Mouse (Mus musculus): ENCODE results near the gene Pde3b. TPM values are rescaled to one million over a fixed set of nuclear protein-coding genes. Genes with fewer than 3 reads are reported as not detected.

Pde3b gene
- polyA plus RNA-seq, 1 experiment = 4.1 TPM

GRCm38 (mm10) chr7:114492540-114492939, 77.5 kb downstream of the Pde3b start:
- no peak for DNase-seq (ENCODE audit: low read depth in 1 of 2, low spot score in 2 of 2)
- Histone ChIP-seq H3K36me3 (ENCODE audit: control insufficient read depth, insufficient read depth, low read length) (no peaks in the 10 kb centered on the region), H3K27ac (ENCODE audit: insufficient read depth, low read length) (no peak overlapping the region), H3K4me3 (ENCODE audit: extremely low read depth, insufficient read depth, insufficient read length) (no peak overlapping the region), H3K27me3 (ENCODE audit: control insufficient read depth, insufficient read depth, low read length) (no peaks in the 10 kb centered on the region), H3K4me1 (ENCODE audit: control insufficient read depth, insufficient read depth, insufficient read length) (no peaks in the 10 kb centered on the region)
- TF ChIP-seq POLR2A (IDR thresholded peaks at IDR 0.05; ENCODE audit: low read depth, low read length) (no peak), CTCF (IDR thresholded peaks at IDR 0.05; ENCODE audit: extremely low read depth, insufficient read depth, insufficient read length, insufficient replicate concordance) (no peak)

GRCm38 (mm10) chr7:114494033-114494432, 79.0 kb downstream of the Pde3b start:
- 61% methylated on average over 5 of the region's 5 CpGs for WGBS
- no peak for TF ChIP-seq POLR2A (IDR thresholded peaks at IDR 0.05; ENCODE audit: low read depth, low read length)
- TF ChIP-seq CTCF (IDR thresholded peaks at IDR 0.05; ENCODE audit: extremely low read depth, insufficient read depth, insufficient read length, insufficient replicate concordance) = peak; percentile 30; the same call in 1 of the 2 replicates
- Histone ChIP-seq H3K27me3 (ENCODE audit: control insufficient read depth, insufficient read depth, low read length) (no peaks in the 10 kb centered on the region), H3K4me1 (ENCODE audit: control insufficient read depth, insufficient read depth, insufficient read length) (no peaks in the 10 kb centered on the region), H3K4me3 (ENCODE audit: extremely low read depth, insufficient read depth, insufficient read length) (no peak overlapping the region), H3K36me3 (ENCODE audit: control insufficient read depth, insufficient read depth, low read length) (no peaks in the 10 kb centered on the region), H3K27ac (ENCODE audit: insufficient read depth, low read length) (no peak overlapping the region)
- no peak for DNase-seq (ENCODE audit: low read depth in 1 of 2, low spot score in 2 of 2)

GRCm38 (mm10) chr7:114499293-114499692, 84.2 kb downstream of the Pde3b start:
- DNase-seq (ENCODE audit: low read depth in 1 of 2, low spot score in 2 of 2) = no peak
- Histone ChIP-seq H3K27ac (ENCODE audit: insufficient read depth, low read length) (no peak overlapping the region), H3K4me1 (ENCODE audit: control insufficient read depth, insufficient read depth, insufficient read length) (no peaks in the 10 kb centered on the region), H3K4me3 (ENCODE audit: extremely low read depth, insufficient read depth, insufficient read length) (no peak overlapping the region), H3K36me3 (ENCODE audit: control insufficient read depth, insufficient read depth, low read length) (no peaks in the 10 kb centered on the region), H3K27me3 (ENCODE audit: control insufficient read depth, insufficient read depth, low read length) (no peaks in the 10 kb centered on the region)
- TF ChIP-seq CTCF (IDR thresholded peaks at IDR 0.05; ENCODE audit: extremely low read depth, insufficient read depth, insufficient read length, insufficient replicate concordance) (no peak), POLR2A (IDR thresholded peaks at IDR 0.05; ENCODE audit: low read depth, low read length) (no peak)
- WGBS = 82% methylated on average over 1 of the region's 1 CpGs

GRCm38 (mm10) chr7:114508879-114509278, 93.8 kb downstream of the Pde3b start:
- 79% methylated on average over 2 of the region's 2 CpGs for WGBS

GRCm38 (mm10) chr7:114520122-114520521, 105.0 kb downstream of the Pde3b start:
- TF ChIP-seq CTCF (IDR thresholded peaks at IDR 0.05; ENCODE audit: extremely low read depth, insufficient read depth, insufficient read length, insufficient replicate concordance) (no peak), POLR2A (IDR thresholded peaks at IDR 0.05; ENCODE audit: low read depth, low read length) (no peak)

More at GRCm38 (mm10) chr7:114508879-114509278, 93.8 kb downstream of the Pde3b start:
- no peak for DNase-seq (ENCODE audit: low read depth in 1 of 2, low spot score in 2 of 2)
- H3K4me1 ChIP-seq (ENCODE audit: control insufficient read depth, insufficient read depth, insufficient read length) = no peaks in the 10 kb centered on the region
- peaks cover 4% of the 10 kb centered on the region; the same call in 1 of the 2 replicates for H3K36me3 ChIP-seq (ENCODE audit: control insufficient read depth, insufficient read depth, low read length)
- no peaks in the 10 kb centered on the region for H3K27me3 ChIP-seq (ENCODE audit: control insufficient read depth, insufficient read depth, low read length)
- TF ChIP-seq POLR2A (IDR thresholded peaks at IDR 0.05; ENCODE audit: low read depth, low read length) = no peak
- TF ChIP-seq CTCF (IDR thresholded peaks at IDR 0.05; ENCODE audit: extremely low read depth, insufficient read depth, insufficient read length, insufficient replicate concordance) = no peak
- no peak overlapping the region for H3K4me3 ChIP-seq (ENCODE audit: extremely low read depth, insufficient read depth, insufficient read length)
- no peak overlapping the region for H3K27ac ChIP-seq (ENCODE audit: insufficient read depth, low read length)

GRCm38 (mm10) chr7:114526245-114526644, 111.2 kb downstream of the Pde3b start:
- WGBS = 20% methylated on average over 1 of the region's 1 CpGs
- H3K4me1 ChIP-seq (ENCODE audit: control insufficient read depth, insufficient read depth, insufficient read length) = peaks cover 13% of the 10 kb centered on the region
- H3K27ac ChIP-seq (ENCODE audit: insufficient read depth, low read length) = no peak overlapping the region
- no peak for DNase-seq (ENCODE audit: low read depth in 1 of 2, low spot score in 2 of 2)
- H3K36me3 ChIP-seq (ENCODE audit: control insufficient read depth, insufficient read depth, low read length) = peaks cover 4% of the 10 kb centered on the region; the same call in 1 of the 2 replicates
- TF ChIP-seq POLR2A (IDR thresholded peaks at IDR 0.05; ENCODE audit: low read depth, low read length) (no peak), CTCF (IDR thresholded peaks at IDR 0.05; ENCODE audit: extremely low read depth, insufficient read depth, insufficient read length, insufficient replicate concordance) (no peak)
- H3K4me3 ChIP-seq (ENCODE audit: extremely low read depth, insufficient read depth, insufficient read length) = no peak overlapping the region
- H3K27me3 ChIP-seq (ENCODE audit: control insufficient read depth, insufficient read depth, low read length) = no peaks in the 10 kb centered on the region

More at GRCm38 (mm10) chr7:114520122-114520521, 105.0 kb downstream of the Pde3b start:
- Histone ChIP-seq H3K4me1 (ENCODE audit: control insufficient read depth, insufficient read depth, insufficient read length) (no peaks in the 10 kb centered on the region), H3K27me3 (ENCODE audit: control insufficient read depth, insufficient read depth, low read length) (no peaks in the 10 kb centered on the region), H3K36me3 (ENCODE audit: control insufficient read depth, insufficient read depth, low read length) (peaks cover 3% of the 10 kb centered on the region; the same call in 1 of the 2 replicates), H3K27ac (ENCODE audit: insufficient read depth, low read length) (no peak overlapping the region), H3K4me3 (ENCODE audit: extremely low read depth, insufficient read depth, insufficient read length) (no peak overlapping the region)
- DNase-seq (ENCODE audit: low read depth in 1 of 2, low spot score in 2 of 2) = no peak
- WGBS = 96% methylated on average over 1 of the region's 1 CpGs

- no peaks in the 10 kb centered on the region for H3K27me3 ChIP-seq (ENCODE audit: control insufficient read depth, insufficient read depth, low read length)
- H3K4me1 ChIP-seq (ENCODE audit: control insufficient read depth, insufficient read depth, insufficient read length) = no peaks in the 10 kb centered on the region
- TF ChIP-seq POLR2A (IDR thresholded peaks at IDR 0.05; ENCODE audit: low read depth, low read length) (no peak), CTCF (IDR thresholded peaks at IDR 0.05; ENCODE audit: extremely low read depth, insufficient read depth, insufficient read length, insufficient replicate concordance) (no peak)
- H3K27ac ChIP-seq (ENCODE audit: insufficient read depth, low read length) = no peak overlapping the region
- 92% methylated on average over 1 of the region's 1 CpGs for WGBS
- peaks cover 6% of the 10 kb centered on the region for H3K36me3 ChIP-seq (ENCODE audit: control insufficient read depth, insufficient read depth, low read length)
- no peak for DNase-seq (ENCODE audit: low read depth in 1 of 2, low spot score in 2 of 2)
- no peak overlapping the region for H3K4me3 ChIP-seq (ENCODE audit: extremely low read depth, insufficient read depth, insufficient read length)
Observed at GRCm38 (mm10) chr7:114536179-114536578, 121.1 kb downstream of the Pde3b start.
